Mouse (Mus musculus) midbrain, embryonic 12.5 days (tissue): Measurements from ENCODE around the gene Apex2. TPM values are rescaled to one million over a fixed set of nuclear protein-coding genes. Genes with fewer than 3 reads are reported as not detected.
"Not testable (repeated sequence)": the region's sequence is repeated elsewhere in the genome, so short reads cannot be mapped to it uniquely, and the experiment has no call there.

Experiments
- ATAC-seq: fragments of 200-750 bp; cut with Nextera tagmentation; 2 replicates; pipeline ENCODE4 v1.8.0; 2017; ENCODE audit warnings: low read depth, moderate TSS enrichment, moderate library complexity; ENCODE audit not compliant: low FRiP score
- H3K27ac ChIP-seq: fragments of 300-500 bp; sonication (generic); replicated peaks from 2 replicates; pipeline ENCODE4 v1.5.1; 2016; ENCODE audit warnings: mild to moderate bottlenecking
- H3K27me3 ChIP-seq: fragments of 300-500 bp; sonication (generic); 2 replicates; pipeline ENCODE4 v1.6.1; 2016; ENCODE audit warnings: mild to moderate bottlenecking
- H3K36me3 ChIP-seq: fragments of 300-500 bp; sonication (generic); 2 replicates; pipeline ENCODE4 v1.6.1; 2016
- H3K4me1 ChIP-seq: fragments of 300-500 bp; sonication (generic); 2 replicates; pipeline ENCODE4 v1.6.1; 2016
- H3K4me2 ChIP-seq: fragments of 300-500 bp; sonication (generic); replicated peaks from 2 replicates; pipeline ENCODE4 v1.6.1; 2016; ENCODE audit warnings: mild to moderate bottlenecking, moderate library complexity
- H3K4me3 ChIP-seq: fragments of 300-500 bp; sonication (generic); 2 replicates; pipeline ENCODE4 v1.5.1; 2016; ENCODE audit warnings: mild to moderate bottlenecking
- H3K9ac ChIP-seq: fragments of 300-500 bp; sonication (generic); replicated peaks from 2 replicates; pipeline ENCODE4 v1.6.1; 2016; ENCODE audit warnings: mild to moderate bottlenecking, moderate library complexity
- H3K9me3 ChIP-seq: fragments of 300-500 bp; sonication (generic); 2 replicates; pipeline ENCODE4 v1.6.1; 2016; ENCODE audit warnings: mild to moderate bottlenecking
- WGBS: fragments of 180-500 bp; shearing (Covaris S2); methylation state at CpG from one replicate; pipeline ENCODE4 v1.1.7; 2016; 5-methylcytosine and 5-hydroxymethylcytosine counted together
- microRNA-seq: library from miRNA; unstranded; fragments of <30 nt; microRNA quantifications from one replicate; pipeline ENCODE4, GENCODE M21; 2017
- polyA plus RNA-seq: library from polyadenylated mRNA; unstranded; fragments of >200 nt; fragmentation: Nextera tagmentation; extraction: Ambion mirVana; gene quantifications from 2 replicates; pipeline ENCODE4 v1.2.1, GENCODE M21; 2016

Gene Apex2
- polyA plus RNA-seq, 1 experiment from 2014 or later: 24.2 TPM

- H3K4me3 ChIP-seq, H3K4me2 ChIP-seq, H3K9me3 ChIP-seq, H3K27ac ChIP-seq, H3K4me1 ChIP-seq, H3K36me3 ChIP-seq, H3K9ac ChIP-seq, H3K27me3 ChIP-seq, ATAC-seq: not testable (repeated sequence)
- 70% methylated on average over 12 of the region's 22 CpGs for WGBS
Measured at GRCm38 (mm10) chrX:150486314-150487030, 103.2 kb downstream of the Apex2 start.

GRCm38 (mm10) chrX:150477854-150478780, 111.6 kb downstream of the Apex2 start:
- Histone ChIP-seq H3K9me3 (no peaks in the 10 kb centered on the region), H3K36me3 (no peaks in the 10 kb centered on the region), H3K27me3 (no peaks in the 10 kb centered on the region), H3K4me1 (no peaks in the 10 kb centered on the region), H3K27ac (peak overlapping the region; percentile 85), H3K4me3 (peak overlapping the region; percentile 45), H3K4me2 (peak overlapping the region; percentile 31), H3K9ac (0 out of 2 replicates have a peak overlapping the region, but pooled peaks have one; percentile 24)
- peak; percentile 96 for ATAC-seq
- 2% methylated on average over 34 of the region's 34 CpGs for WGBS

DNA sequence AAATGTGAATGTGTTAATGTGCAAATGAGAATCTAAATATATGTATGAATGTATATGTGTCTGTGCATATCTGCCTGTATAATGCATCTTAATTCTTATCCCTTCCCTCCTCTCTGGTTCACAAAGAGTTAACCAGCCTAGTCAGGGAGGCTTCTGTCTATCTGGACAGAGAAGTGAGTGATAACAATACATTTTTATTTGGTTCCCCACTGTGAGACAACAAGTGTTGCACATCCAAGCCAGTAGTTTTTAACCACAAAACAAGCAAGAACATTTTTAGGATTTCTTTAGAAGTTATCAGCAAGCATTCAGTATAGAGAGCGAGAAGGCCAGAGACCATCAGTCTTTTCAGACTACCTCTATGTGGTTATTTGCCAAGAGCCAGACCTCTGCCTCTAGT, 118.3 kb downstream of the Apex2 start:
- Histone ChIP-seq H3K9me3 (no peaks in the 10 kb centered on the region), H3K27ac (no peak overlapping the region), H3K27me3 (no peaks in the 10 kb centered on the region), H3K9ac (no peak overlapping the region), H3K4me2 (no peak overlapping the region), H3K36me3 (no peaks in the 10 kb centered on the region), H3K4me1 (no peaks in the 10 kb centered on the region), H3K4me3 (no peak overlapping the region)
- WGBS: 80% methylated on average over 1 of the region's 1 CpGs
- no peak for ATAC-seq

Small RNA genes lying within 50 kb of the gene (microRNA-seq; reads per million reads assigned to microRNA genes)
- not detected for gene Mir3620

Other genes with a start within 250 kb of the Apex2 start
- 46.8 and 48.0 TPM in 2 replicates for gene Tmem29, start 130.7 kb downstream of the Apex2 start, polyA plus RNA-seq
- gene Alas2, start 42.5 kb downstream of the Apex2 start, polyA plus RNA-seq: 34.2 and 44.3 TPM in 2 replicates
- gene Pfkfb1, start 1.6 kb downstream of the Apex2 start, polyA plus RNA-seq: 4.2 and 4.4 TPM in 2 replicates
- 54.3 and 66.7 TPM in 2 replicates for gene Tro, start 67.7 kb upstream of the Apex2 start, polyA plus RNA-seq
- gene Maged2, start 224.5 kb upstream of the Apex2 start, polyA plus RNA-seq: 301 and 342 TPM in 2 replicates